Mouse (Mus musculus) neural tube, embryonic 14.5 days (tissue): ENCODE results near the gene Gatad2b. TPM values are rescaled to one million over a fixed set of nuclear protein-coding genes. Genes with fewer than 3 reads are reported as not detected.

ENCODE experiments used
- ATAC-seq: fragments of 200-750 bp; cut with Nextera tagmentation; 2 replicates; pipeline ENCODE4 v1.8.0; 2017; ENCODE audit warnings: low read depth, mild to moderate bottlenecking, moderate TSS enrichment, moderate library complexity
- H3K27ac ChIP-seq: fragments of 300-500 bp; sonication (generic); 2 replicates; pipeline ENCODE4 v1.5.1; 2014; ENCODE audit warnings: low read depth, mild to moderate bottlenecking, control low read depth, low read length, moderate library complexity, mixed read lengths
- H3K27me3 ChIP-seq: fragments of 300-500 bp; sonication (generic); 2 replicates; pipeline ENCODE4 v1.6.1; 2014; ENCODE audit warnings: low read length; ENCODE audit not compliant: control insufficient read depth, insufficient read depth
- H3K36me3 ChIP-seq: fragments of 300-500 bp; sonication (generic); 2 replicates; pipeline ENCODE4 v1.6.1; 2014; ENCODE audit warnings: low read length, mixed read lengths; ENCODE audit not compliant: control insufficient read depth, insufficient read depth
- H3K4me1 ChIP-seq: fragments of 300-500 bp; sonication (generic); 2 replicates; pipeline ENCODE4 v1.6.1; 2014; ENCODE audit warnings: low read length; ENCODE audit not compliant: control insufficient read depth, insufficient read depth
- H3K4me2 ChIP-seq: fragments of 300-500 bp; sonication (generic); 2 replicates; pipeline ENCODE4 v1.6.1; 2014; ENCODE audit warnings: mild to moderate bottlenecking, low read depth, low read length, control low read depth
- H3K4me3 ChIP-seq: fragments of 300-500 bp; sonication (generic); 2 replicates; pipeline ENCODE4 v1.5.1; 2014; ENCODE audit warnings: low read depth, low read length, control low read depth, mixed read lengths
- H3K9ac ChIP-seq: fragments of 300-500 bp; sonication (generic); replicated peaks from 2 replicates; pipeline ENCODE4 v1.6.1; 2014; ENCODE audit warnings: low read depth, mild to moderate bottlenecking, control low read depth, low read length, mixed read lengths
- H3K9me3 ChIP-seq: fragments of 300-500 bp; sonication (generic); 2 replicates; pipeline ENCODE4 v1.6.1; 2016; ENCODE audit warnings: low read length; ENCODE audit not compliant: control insufficient read depth
- WGBS: fragments of 180-500 bp; shearing (Covaris S2); extraction: QIAGEN DNeasy Blood & Tissue Kit; methylation state at CpG from one replicate; pipeline ENCODE4 v1.1.7; 2014; 5-methylcytosine and 5-hydroxymethylcytosine counted together
- polyA plus RNA-seq: library from polyadenylated mRNA; unstranded; fragments of >200 nt; fragmentation: Nextera tagmentation; extraction: Ambion mirVana; gene quantifications from 2 replicates; pipeline ENCODE4 v1.2.1, GENCODE M21; 2014

The Gatad2b gene
- polyA plus RNA-seq, 1 experiment from 2014 or later = 21.6 TPM

- no peak overlapping the region for H3K27ac ChIP-seq
- H3K4me1 ChIP-seq = no peaks in the 10 kb centered on the region
- H3K9ac ChIP-seq = no peak overlapping the region
- no peak overlapping the region for H3K4me3 ChIP-seq
- 94% methylated on average over 1 of the region's 1 CpGs for WGBS
- H3K36me3 ChIP-seq = peaks cover 48% of the 10 kb centered on the region
- no peak overlapping the region for H3K4me2 ChIP-seq
- no peaks in the 10 kb centered on the region for H3K9me3 ChIP-seq
- ATAC-seq = no peak
- no peaks in the 10 kb centered on the region for H3K27me3 ChIP-seq
Measured at GRCm38 (mm10) chr3:90359230-90359629, 66.3 kb downstream of the Gatad2b start.

DNA sequence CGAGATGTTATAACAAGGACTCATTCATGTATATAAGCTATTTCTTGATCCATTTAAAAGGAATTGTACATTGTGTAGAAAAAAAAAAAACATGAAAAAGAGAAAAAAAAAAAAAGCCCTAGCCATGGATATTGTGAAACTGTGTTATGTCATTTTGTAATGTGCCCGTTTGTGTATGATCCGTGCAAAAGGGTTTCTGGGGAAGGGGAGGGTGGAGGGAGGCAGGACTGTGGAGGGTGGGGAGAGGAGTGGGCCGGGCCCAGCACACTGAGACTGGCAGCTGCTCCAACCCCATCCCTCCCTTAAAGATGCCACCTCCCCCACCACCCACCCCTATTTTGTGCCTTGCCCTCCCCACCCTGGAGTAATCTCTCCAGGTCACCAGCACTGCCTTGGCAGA lies 68.5 kb downstream of the Gatad2b start:
- Histone ChIP-seq H3K36me3 (peaks cover 28% of the 10 kb centered on the region), H3K27me3 (no peaks in the 10 kb centered on the region)
- 94% methylated on average over 4 of the region's 4 CpGs for WGBS

DNA sequence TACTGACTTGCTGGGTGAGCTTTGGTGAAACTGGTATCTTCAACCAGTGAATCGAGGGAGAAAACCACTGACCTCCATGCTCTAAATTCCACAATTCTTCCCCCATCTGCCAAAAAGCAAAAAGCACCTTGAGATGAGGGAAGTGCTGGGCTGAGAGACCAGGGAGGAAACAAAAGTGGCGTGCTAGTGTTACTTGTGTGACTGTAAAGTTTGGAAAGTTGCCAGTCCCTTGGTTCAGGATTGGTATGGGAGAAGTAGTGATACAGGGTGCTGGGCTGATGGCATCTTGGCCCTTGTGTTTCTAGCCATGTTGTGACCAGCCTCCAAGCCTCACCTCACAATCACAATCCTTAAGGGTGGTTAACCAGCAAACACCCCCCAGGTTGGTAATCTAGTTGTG lies 69.4 kb downstream of the Gatad2b start:
- Histone ChIP-seq H3K27me3 (no peaks in the 10 kb centered on the region), H3K4me2 (no peak overlapping the region), H3K4me3 (no peak overlapping the region), H3K27ac (no peak overlapping the region), H3K36me3 (peaks cover 19% of the 10 kb centered on the region), H3K9ac (no peak overlapping the region), H3K9me3 (no peaks in the 10 kb centered on the region), H3K4me1 (no peaks in the 10 kb centered on the region)
- ATAC-seq = no peak
- 95% methylated on average over 2 of the region's 2 CpGs for WGBS

More for the DNA sequence above, 68.5 kb downstream of the Gatad2b start:
- ATAC-seq = no peak
- no peak overlapping the region for H3K27ac ChIP-seq
- no peaks in the 10 kb centered on the region for H3K4me1 ChIP-seq
- H3K4me3 ChIP-seq = no peak overlapping the region
- H3K9ac ChIP-seq = no peak overlapping the region
- no peak overlapping the region for H3K4me2 ChIP-seq
- H3K9me3 ChIP-seq = no peaks in the 10 kb centered on the region

GRCm38 (mm10) chr3:90367001-90367632 lies 74.1 kb downstream of the Gatad2b start:
- H3K4me1 ChIP-seq = no peaks in the 10 kb centered on the region
- H3K4me2 ChIP-seq = no peak overlapping the region
- no peak overlapping the region for H3K4me3 ChIP-seq
- H3K9ac ChIP-seq = no peak overlapping the region
- 90% methylated on average over 5 of the region's 5 CpGs for WGBS
- H3K36me3 ChIP-seq = 0 out of 2 replicates have a peak, but pooled peaks cover under 1% of the 10 kb centered on the region
- H3K9me3 ChIP-seq = no peaks in the 10 kb centered on the region
- H3K27ac ChIP-seq = no peak overlapping the region
- ATAC-seq = no peak
- H3K27me3 ChIP-seq = no peaks in the 10 kb centered on the region

DNA sequence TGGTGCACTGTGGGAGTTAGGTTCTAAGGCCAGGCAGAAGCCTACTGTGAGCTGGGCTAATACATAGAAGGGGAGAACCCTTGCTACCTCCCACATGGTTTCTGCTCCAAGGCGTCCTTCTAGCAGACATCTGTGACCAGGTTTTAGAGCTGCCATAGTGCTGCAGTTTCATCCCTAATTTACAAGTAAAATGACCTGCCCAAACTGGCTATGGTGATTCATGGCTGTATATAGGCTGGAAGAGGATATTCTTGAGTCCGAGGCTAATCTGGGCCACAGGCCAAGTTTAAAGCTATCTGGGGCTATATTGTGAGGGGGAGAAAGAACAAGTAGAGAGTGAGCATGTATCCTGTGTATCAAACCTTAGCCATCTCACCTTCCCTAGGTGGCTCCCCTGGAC lies 76.1 kb downstream of the Gatad2b start:
- no peak for ATAC-seq
- 20% methylated on average over 2 of the region's 2 CpGs for WGBS
- Histone ChIP-seq H3K9ac (no peak overlapping the region), H3K4me3 (no peak overlapping the region), H3K4me2 (no peak overlapping the region), H3K9me3 (no peaks in the 10 kb centered on the region), H3K27me3 (no peaks in the 10 kb centered on the region), H3K27ac (no peak overlapping the region), H3K36me3 (no peaks in the 10 kb centered on the region), H3K4me1 (no peaks in the 10 kb centered on the region)

- Histone ChIP-seq H3K36me3 (no peaks in the 10 kb centered on the region), H3K4me3 (no peak overlapping the region), H3K9ac (no peak overlapping the region), H3K4me2 (no peak overlapping the region), H3K9me3 (no peaks in the 10 kb centered on the region), H3K27ac (no peak overlapping the region), H3K27me3 (no peaks in the 10 kb centered on the region), H3K4me1 (no peaks in the 10 kb centered on the region)
- no peak for ATAC-seq
- WGBS = 69% methylated on average over 7 of the region's 7 CpGs
Measured at GRCm38 (mm10) chr3:90371857-90372256, 78.9 kb downstream of the Gatad2b start.

DNA sequence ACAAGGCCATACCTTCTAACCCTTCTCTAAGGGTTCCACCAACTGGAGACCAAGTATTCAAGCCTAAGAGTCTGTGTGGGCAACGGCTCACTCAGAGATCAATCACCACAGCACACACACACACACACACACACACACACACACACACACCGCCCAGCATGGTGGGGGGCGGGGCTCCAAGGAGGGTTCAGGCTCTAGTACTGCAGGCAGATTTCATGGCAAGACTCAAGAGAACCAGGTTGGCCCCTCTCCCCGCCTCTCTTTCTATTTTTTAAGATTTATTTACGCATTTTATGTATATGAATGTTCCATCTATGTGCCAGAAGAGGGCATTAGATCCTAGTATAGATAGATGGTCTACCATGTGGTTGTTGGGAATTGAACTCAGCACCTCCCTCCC lies 79.8 kb downstream of the Gatad2b start:
- Histone ChIP-seq H3K4me1 (no peaks in the 10 kb centered on the region), H3K36me3 (no peaks in the 10 kb centered on the region), H3K9ac (no peak overlapping the region), H3K27me3 (no peaks in the 10 kb centered on the region), H3K4me2 (no peak overlapping the region), H3K4me3 (no peak overlapping the region), H3K9me3 (no peaks in the 10 kb centered on the region), H3K27ac (no peak overlapping the region)
- whole genome bisulfite sequencing = 69% methylated on average over 4 of the region's 5 CpGs
- peak; percentile 31 for ATAC-seq

GRCm38 (mm10) chr3:90373432-90374028 lies 80.6 kb downstream of the Gatad2b start:
- no peak overlapping the region for H3K27ac ChIP-seq
- no peaks in the 10 kb centered on the region for H3K4me1 ChIP-seq
- no peaks in the 10 kb centered on the region for H3K36me3 ChIP-seq
- no peak overlapping the region for H3K4me2 ChIP-seq
- H3K9ac ChIP-seq = no peak overlapping the region
- 25% methylated on average over 4 of the region's 4 CpGs for WGBS
- no peaks in the 10 kb centered on the region for H3K9me3 ChIP-seq
- peak; percentile 67; the same call in 1 of the 2 replicates for ATAC-seq
- no peak overlapping the region for H3K4me3 ChIP-seq
- no peaks in the 10 kb centered on the region for H3K27me3 ChIP-seq

GRCm38 (mm10) chr3:90374368-90374767 lies 81.4 kb downstream of the Gatad2b start:
- Histone ChIP-seq H3K27ac (no peak overlapping the region), H3K4me1 (no peaks in the 10 kb centered on the region), H3K36me3 (no peaks in the 10 kb centered on the region), H3K4me2 (no peak overlapping the region), H3K27me3 (no peaks in the 10 kb centered on the region), H3K9ac (no peak overlapping the region), H3K4me3 (no peak overlapping the region), H3K9me3 (no peaks in the 10 kb centered on the region)
- 85% methylated on average over 4 of the region's 4 CpGs for WGBS
- ATAC-seq = no peak
